Mouse (Mus musculus) kidney, postnatal 36 days (tissue): ENCODE data around the gene Trim56.

ENCODE experiments used
- DNase-seq, 2 experiments: peaks; one replicate each; pipeline ENCODE4 v3.0.0; 2021 to 2022; ENCODE audit warnings: mixed read lengths in 2 of 2

Trim56 gene

DNA sequence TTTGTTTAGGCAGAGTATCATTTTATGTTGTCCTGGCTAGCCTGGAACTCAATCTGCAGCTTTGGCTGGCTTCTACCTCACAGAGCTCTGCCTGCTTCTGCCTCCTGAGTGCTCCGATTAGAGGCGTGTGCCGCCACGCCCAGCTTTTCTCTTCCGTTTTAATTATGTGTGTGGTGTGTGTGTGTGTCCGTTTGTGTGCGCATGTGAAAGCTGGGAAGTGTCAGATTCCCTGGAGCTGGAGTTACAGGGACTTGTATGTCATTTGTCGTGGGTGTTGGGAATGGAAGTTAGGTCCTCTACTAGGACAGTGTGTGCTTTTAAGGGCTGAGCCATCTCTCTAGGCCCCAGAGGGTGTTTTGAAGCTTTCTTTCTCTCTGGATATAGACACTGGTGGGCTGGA is 42.9 kb downstream of the Trim56 start:
- no peak for DNase-seq

DNA sequence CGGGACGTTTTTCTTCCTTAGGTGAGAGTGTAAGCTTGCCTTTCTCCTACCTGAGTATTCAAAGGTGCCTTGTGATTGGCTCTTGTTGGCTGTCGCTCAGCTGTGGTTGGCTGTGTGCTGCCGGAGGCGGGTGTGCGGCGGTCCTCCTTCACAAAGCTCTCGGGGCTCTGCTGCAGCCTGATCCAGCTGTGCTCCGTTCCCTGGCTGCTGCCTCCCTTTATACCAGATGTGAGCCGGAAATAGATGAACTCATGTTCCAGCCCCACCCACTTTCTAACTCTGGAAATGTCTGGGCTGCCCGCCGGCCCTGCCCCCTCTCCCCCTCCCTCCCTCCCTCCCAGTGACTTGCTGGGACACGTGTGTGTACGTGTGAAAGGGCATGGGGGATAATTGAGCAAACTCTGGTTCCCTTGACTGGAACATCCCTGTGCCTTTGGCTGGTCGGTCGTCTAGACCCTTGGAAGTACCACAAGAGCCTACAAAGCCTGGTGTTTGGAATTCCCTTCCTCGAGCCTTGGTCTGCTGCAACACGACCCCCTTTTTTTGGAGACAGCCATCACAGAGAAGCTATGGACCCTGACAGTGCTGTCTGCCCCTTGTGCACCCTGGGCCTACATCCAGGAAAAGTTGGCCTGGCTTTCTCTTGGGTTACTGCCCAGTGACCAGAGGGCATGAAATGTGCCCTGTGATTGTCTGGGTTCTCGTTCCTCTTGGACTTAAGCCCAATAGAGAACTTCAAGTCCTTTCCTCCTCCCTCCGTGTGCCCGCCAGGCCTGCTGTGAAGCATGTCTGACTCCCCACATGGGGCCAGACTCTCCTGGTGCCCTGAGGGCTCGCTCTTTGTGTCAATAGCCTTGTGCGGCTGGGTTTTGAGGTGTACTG is 43.7 kb downstream of the Trim56 start, which contains the start of gene Serpine1:
TSS of gene Serpine1 (minus strand) at position 190 of the 882 bp plus-strand sequence.
- peak; percentile 87 to 94 for DNase-seq

DNA sequence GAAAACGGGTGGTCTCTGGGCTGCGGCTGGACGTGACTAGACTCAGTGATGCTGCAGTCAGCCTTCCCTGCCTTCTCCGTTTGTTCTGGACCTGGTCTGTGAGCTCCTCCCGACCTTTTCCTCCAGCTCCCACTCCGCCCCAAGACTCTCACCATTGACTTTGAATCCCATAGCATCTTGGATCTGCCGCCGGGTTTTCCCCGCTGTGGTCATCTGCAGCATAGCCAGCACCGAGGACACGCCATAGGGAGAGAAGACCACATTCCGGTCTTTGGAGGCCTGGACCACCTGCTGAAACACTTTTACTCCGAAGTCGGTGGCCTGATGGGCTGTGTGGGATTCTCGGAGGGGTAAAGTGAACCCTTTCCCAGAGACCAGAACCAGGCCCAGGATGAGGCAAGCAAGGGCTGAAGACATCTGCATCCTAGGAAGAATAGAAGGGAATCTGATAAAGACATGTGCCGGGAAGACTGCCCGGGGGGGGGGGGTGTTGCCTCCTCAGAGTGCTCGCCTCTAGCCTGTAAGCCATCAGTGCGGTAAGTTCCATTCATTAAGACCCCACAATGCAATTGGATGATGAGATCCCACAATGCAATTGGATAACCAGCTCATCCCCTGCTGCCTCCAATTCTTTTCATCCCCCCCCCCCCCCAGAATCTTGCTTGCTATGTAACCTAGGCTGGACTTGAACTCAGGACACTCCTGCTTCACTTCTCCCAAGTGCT is 45.0 kb downstream of the Trim56 start:
- no peak for DNase-seq

DNA sequence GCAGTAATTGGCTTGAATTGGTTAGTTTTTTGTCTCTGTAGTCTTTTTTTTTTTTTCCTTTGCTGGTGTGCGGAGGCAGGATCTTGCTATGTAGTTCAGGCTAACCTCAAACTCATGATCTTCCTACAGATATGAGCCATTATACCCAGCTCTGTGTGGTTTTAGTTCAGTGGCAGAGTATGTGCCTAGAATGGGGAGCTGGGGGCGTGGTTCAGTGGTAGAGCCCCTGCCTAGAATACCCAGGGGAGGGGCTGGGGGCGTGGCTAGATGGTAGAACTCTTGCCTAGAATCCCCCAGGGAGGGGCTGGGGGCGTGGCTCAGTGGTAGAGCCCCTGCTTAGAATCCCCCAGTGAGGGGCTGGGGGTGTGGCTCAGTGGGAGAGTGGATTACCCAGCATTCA is 47.3 kb downstream of the Trim56 start:
- DNase-seq: no peak

DNA sequence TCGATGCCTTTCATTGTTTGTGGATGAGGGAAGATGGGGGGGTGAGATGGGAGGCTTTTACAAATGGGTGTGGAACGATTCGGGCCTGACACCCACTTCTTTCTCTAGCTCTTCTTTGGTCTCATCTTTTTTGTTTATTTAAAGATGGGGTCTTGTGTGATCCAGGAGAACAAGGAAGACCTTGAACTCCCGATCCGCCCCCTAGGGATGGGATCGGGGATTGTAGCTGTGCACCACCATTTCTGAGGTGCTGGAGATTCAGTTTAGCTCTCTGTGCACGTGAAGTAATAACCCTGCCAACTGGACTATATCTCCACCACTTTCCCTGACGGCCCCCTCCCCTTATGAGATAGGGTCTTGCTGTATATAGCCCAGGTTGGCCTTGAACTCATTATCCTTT is 50.1 kb downstream of the Trim56 start:
- DNase-seq: no peak

DNA sequence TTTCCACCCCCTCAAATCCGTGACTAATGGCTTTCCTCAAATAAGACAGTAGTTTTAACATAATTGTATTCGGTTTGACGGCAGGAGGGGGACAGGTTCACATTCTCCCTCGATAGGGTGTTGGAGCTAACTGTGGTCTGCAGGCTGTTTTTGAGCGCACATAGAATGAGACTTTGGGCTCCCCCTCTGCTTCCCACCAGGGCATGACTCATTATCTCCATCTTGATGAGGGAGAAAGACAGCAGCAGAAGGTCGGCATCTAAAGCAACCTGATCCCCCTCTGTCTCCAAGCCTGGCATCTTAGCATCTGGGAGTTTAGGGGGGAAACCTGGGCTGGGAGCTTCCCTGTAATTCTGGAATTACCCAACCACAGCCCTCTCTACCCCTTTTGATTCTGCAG is 50.6 kb downstream of the Trim56 start:
- no peak for DNase-seq

DNA sequence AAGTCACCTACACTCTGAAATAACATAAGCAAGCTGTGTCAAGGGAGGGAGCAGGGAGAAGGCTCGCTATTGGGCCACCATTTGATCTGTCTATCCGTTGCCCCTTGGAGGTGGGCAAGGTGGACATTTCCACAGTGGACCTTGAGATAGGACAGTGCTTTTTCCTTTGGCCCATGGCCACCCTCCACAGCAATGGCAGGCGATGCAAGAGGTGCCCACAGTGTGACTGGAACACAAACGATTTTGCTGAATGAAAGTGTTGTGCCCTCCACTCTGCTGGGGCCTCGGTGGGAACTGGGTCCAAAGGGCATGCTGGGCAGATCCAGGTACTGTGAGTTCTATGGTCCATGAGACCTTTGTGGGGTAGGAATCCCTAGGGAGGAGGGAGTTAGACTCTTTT is 53.4 kb downstream of the Trim56 start:
- no peak for DNase-seq

DNA sequence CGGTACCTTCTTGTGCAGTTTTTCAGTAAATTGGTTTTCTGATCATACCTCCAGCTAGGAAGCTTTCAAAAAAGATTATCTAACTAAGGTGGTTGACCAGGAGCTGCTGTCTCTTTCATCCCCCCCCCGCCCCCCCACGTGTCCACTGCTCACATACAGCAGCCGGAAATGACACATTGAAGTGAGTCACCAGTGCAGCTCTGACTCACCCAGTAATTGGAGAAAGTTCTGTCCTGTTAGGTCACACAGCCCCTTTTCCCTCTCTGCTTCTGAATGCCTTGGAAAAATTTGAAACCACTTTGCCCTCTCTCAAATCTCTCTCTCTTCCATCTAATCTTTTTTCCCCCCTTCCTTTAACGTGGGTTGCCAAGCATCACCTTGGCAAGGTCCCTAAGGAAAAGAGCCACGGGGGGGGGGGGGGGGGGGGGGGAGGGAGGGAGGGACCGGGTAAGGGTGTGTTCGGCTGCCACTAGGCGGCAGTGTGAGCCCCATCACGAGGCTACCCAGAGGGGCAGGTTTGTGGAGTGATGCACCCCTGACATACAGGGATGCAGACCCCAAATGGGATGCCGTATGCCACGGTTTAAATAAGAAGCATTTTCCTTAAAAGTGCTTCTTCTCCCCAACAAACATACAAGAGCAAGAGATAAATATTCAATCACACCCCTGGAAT is 54.1 kb downstream of the Trim56 start:
- peak; percentile 43 to 86 for DNase-seq
